Mouse (Mus musculus): ENCODE data around the gene 2610021A01Rik. TPM values are rescaled to one million over a fixed set of nuclear protein-coding genes. Genes with fewer than 3 reads are reported as not detected.
"Not testable (repeated sequence)": the region's sequence is repeated elsewhere in the genome, so short reads cannot be mapped to it uniquely, and the experiment has no call there.

Gene 2610021A01Rik
- total RNA-seq, 2 experiments from 2014 or later: 9.7 to 10.5 TPM

GRCm38 (mm10) chr7:41633221-41633984 lies 34.4 kb downstream of the 2610021A01Rik start:
- DNase-seq: peak; percentile 92
- Histone ChIP-seq H3K4me3 (peak overlapping the region; percentile 82), H3K27ac (peak overlapping the region; percentile 100)
- intact Hi-C loops (cut with DNase I): loop anchor here (2.0 to 5.0 kb wide), 2 partner anchors 133 to 241 kb away; partner anchors contain the start of gene AI987944
- TF ChIP-seq CTCF (IDR thresholded peaks at IDR 0.05): no peak

DNA sequence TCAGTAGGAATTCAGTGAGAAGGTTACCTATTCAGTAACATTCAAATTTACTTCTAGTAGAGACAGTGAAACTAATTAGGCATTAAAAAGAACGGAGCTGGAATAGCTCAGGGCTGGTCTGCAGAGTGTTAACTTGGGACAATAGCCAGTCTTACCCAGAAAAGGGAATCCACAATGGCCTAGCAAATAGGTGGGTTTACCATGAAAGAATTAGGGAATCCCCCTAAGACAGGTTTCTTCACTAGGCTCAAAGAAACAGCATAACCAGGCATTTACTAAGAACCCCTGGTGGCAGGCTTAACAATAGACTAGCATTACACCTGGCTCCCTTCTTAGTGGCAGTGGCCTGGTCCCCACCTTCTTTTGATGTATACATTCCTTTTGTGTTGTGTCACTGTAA lies 75.3 kb downstream of the 2610021A01Rik start:
- intact Hi-C loops (cut with DNase I); DNase-seq; H3K4me3 ChIP-seq; H3K27ac ChIP-seq: not testable (repeated sequence)

Other genes starting within 250 kb of the 2610021A01Rik start
- 10 to 100 TPM; 11.0 to 11.1 TPM for gene AI987944, start 205.9 kb upstream of the 2610021A01Rik start, total RNA-seq (2021)
- gene Vmn2r57, start 150.5 kb upstream of the 2610021A01Rik start, total RNA-seq (2021): under 1 TPM; 0.20 to 0.22 TPM
- under 1 TPM in 1 of 2 experiments, not detected in 1; 0.11 TPM for gene Gm20449, start 99.8 kb upstream of the 2610021A01Rik start, total RNA-seq (2021)
- 1 to 10 TPM; 4.0 to 4.7 TPM for gene AW146154, start 99.3 kb upstream of the 2610021A01Rik start, total RNA-seq (2021)
- not detected for gene Gm6871, start 25.6 kb upstream of the 2610021A01Rik start, total RNA-seq (2021)
- gene Zfp788, start 34.0 kb downstream of the 2610021A01Rik start, total RNA-seq (2021): 10 to 100 TPM in 1 of 2 experiments, 1 to 10 TPM in 1; 9.8 to 10.8 TPM

Data from gastrocnemius, adult 2 months (tissue).